Mouse (Mus musculus): ENCODE measurements around the gene Gsg1. TPM values are rescaled to one million over a fixed set of nuclear protein-coding genes. Genes with fewer than 3 reads are reported as not detected.

The Gsg1 gene
- total RNA-seq, 2 experiments from 2014 or later = 0.47 TPM; not detected in 1

GRCm38 (mm10) chr6:135228465-135228941 is 25.6 kb downstream of the Gsg1 start:
- TF ChIP-seq CTCF (conservative IDR thresholded peaks at IDR 0.05) = no peak
- DNase-seq (ENCODE audit: low spot score in 2 of 2) = no peak
- Histone ChIP-seq H3K4me3 (no peak overlapping the region), H3K27ac (peak overlapping the region; percentile 60)

GRCm38 (mm10) chr6:135223786-135224416 is 30.2 kb downstream of the Gsg1 start:
- no peak overlapping the region for H3K4me3 ChIP-seq
- H3K27ac ChIP-seq = peak overlapping the region; percentile 72
- TF ChIP-seq CTCF (conservative IDR thresholded peaks at IDR 0.05) = no peak
- peak in 1 of 2 experiments; percentile 55 for DNase-seq (ENCODE audit: low spot score in 2 of 2)

GRCm38 (mm10) chr6:135219916-135220315 is 34.2 kb downstream of the Gsg1 start:
- H3K4me3 ChIP-seq = no peak overlapping the region
- TF ChIP-seq CTCF (conservative IDR thresholded peaks at IDR 0.05) = no peak
- H3K27ac ChIP-seq = peak overlapping the region; percentile 23; the same call in 1 of the 2 replicates
- DNase-seq (ENCODE audit: low spot score in 2 of 2) = no peak

GRCm38 (mm10) chr6:135218330-135218729 is 35.8 kb downstream of the Gsg1 start:
- no peak for DNase-seq (ENCODE audit: low spot score in 2 of 2)
- Histone ChIP-seq H3K27ac (peak overlapping the region; percentile 54; the same call in 1 of the 2 replicates), H3K4me3 (no peak overlapping the region)
- TF ChIP-seq CTCF (conservative IDR thresholded peaks at IDR 0.05) = no peak

- Histone ChIP-seq H3K27ac (no peak overlapping the region), H3K4me3 (no peak overlapping the region)
- TF ChIP-seq CTCF (conservative IDR thresholded peaks at IDR 0.05) = no peak
- DNase-seq (ENCODE audit: low spot score in 2 of 2) = no peak
Observed at GRCm38 (mm10) chr6:135212666-135213065, 41.5 kb downstream of the Gsg1 start.

- Histone ChIP-seq H3K4me3 (no peak overlapping the region), H3K27ac (no peak overlapping the region)
- DNase-seq (ENCODE audit: low spot score in 2 of 2) = no peak
- no peak for TF ChIP-seq CTCF (conservative IDR thresholded peaks at IDR 0.05)
Observed at GRCm38 (mm10) chr6:135211169-135211568, 43.0 kb downstream of the Gsg1 start.

GRCm38 (mm10) chr6:135206909-135207308 is 47.2 kb downstream of the Gsg1 start:
- TF ChIP-seq CTCF (conservative IDR thresholded peaks at IDR 0.05) = no peak
- Histone ChIP-seq H3K4me3 (no peak overlapping the region), H3K27ac (peak overlapping the region; percentile 68)
- no peak for DNase-seq (ENCODE audit: low spot score in 2 of 2)

GRCm38 (mm10) chr6:135205802-135206201 is 48.3 kb downstream of the Gsg1 start:
- no peak for DNase-seq (ENCODE audit: low spot score in 2 of 2)
- Histone ChIP-seq H3K4me3 (no peak overlapping the region), H3K27ac (peak overlapping the region; percentile 68)
- no peak for TF ChIP-seq CTCF (conservative IDR thresholded peaks at IDR 0.05)

- TF ChIP-seq CTCF (conservative IDR thresholded peaks at IDR 0.05) = no peak
- DNase-seq (ENCODE audit: low spot score in 2 of 2) = no peak
- Histone ChIP-seq H3K4me3 (no peak overlapping the region), H3K27ac (peak overlapping the region; percentile 88)
Observed at GRCm38 (mm10) chr6:135204869-135205268, 49.3 kb downstream of the Gsg1 start.

GRCm38 (mm10) chr6:135203737-135204136 is 50.4 kb downstream of the Gsg1 start:
- Histone ChIP-seq H3K27ac (peak overlapping the region; percentile 88), H3K4me3 (no peak overlapping the region)
- TF ChIP-seq CTCF (conservative IDR thresholded peaks at IDR 0.05) = no peak
- DNase-seq (ENCODE audit: low spot score in 2 of 2) = peak; percentile 28 to 70

- Histone ChIP-seq H3K4me3 (no peak overlapping the region), H3K27ac (peak overlapping the region; percentile 88)
- no peak for DNase-seq (ENCODE audit: low spot score in 2 of 2)
- peak; percentile 58 for TF ChIP-seq CTCF (conservative IDR thresholded peaks at IDR 0.05)
Observed at GRCm38 (mm10) chr6:135202668-135203067, 51.5 kb downstream of the Gsg1 start.

- TF ChIP-seq CTCF (conservative IDR thresholded peaks at IDR 0.05) = no peak; the same call in 1 of the 2 replicates
- DNase-seq (ENCODE audit: low spot score in 2 of 2) = peak in 1 of 2 experiments; percentile 41
- Histone ChIP-seq H3K27ac (peak overlapping the region; percentile 96), H3K4me3 (peak overlapping the region; percentile 86)
Observed at GRCm38 (mm10) chr6:135200122-135200957, 53.8 kb downstream of the Gsg1 start.

- DNase-seq (ENCODE audit: low spot score in 2 of 2) = no peak
- H3K27ac ChIP-seq = peak overlapping the region; percentile 96
- peak overlapping the region; percentile 86 for H3K4me3 ChIP-seq
- TF ChIP-seq CTCF (conservative IDR thresholded peaks at IDR 0.05) = no peak
Observed at GRCm38 (mm10) chr6:135198726-135199125, 55.4 kb downstream of the Gsg1 start.
